Mouse (Mus musculus) cerebellum, postnatal 14 days (tissue): Measurements from ENCODE around the gene Tmem198.
A peak's percentile ranks its signal among the peaks of the same experiment; 100 is the strongest.

Experiments
- DNase-seq, 2 experiments: peaks; one replicate each; pipeline ENCODE4 v3.0.0; 2021; ENCODE audit warnings: mixed read lengths in 2 of 2

Gene Tmem198

GRCm38 (mm10) chr1:75478916-75479634 lies at the start of gene Tmem198, which contains the start of gene Chpf:
Gene Tmem198, plus strand, starts transcription at chr1:75479532.
Gene Chpf, minus strand, starts transcription at chr1:75479307.
- peak; percentile 98 to 99 for DNase-seq

GRCm38 (mm10) chr1:75435475-75436328 lies 43.6 kb upstream of the Tmem198 start, which contains the start of gene Gmppa:
Gene Gmppa, plus strand, starts transcription at chr1:75435930.
- DNase-seq, result peak; percentile 84 to 87

DNA sequence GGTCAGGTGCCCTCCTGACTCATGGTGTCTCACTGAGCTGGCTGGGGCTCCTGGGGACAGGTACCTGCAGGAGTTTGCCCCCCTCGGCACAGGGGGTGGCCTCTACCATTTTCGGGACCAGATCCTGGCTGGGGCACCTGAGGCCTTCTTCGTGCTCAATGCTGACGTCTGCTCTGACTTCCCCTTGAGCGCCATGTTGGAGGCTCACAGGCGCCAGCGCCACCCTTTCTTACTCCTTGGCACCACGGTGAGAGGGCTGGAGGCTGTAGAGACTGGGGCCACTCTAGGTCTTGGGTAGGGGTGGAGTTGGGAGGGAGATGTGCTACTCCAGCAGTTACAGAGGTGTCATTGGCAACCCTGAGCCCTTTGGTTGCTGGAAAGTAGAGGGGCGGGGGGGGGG lies 40.5 kb upstream of the Tmem198 start:
- no peak for DNase-seq

- DNase-seq, result peak; percentile 69 to 79
Measured at GRCm38 (mm10) chr1:75440661-75441060, 38.7 kb upstream of the Tmem198 start.

DNA sequence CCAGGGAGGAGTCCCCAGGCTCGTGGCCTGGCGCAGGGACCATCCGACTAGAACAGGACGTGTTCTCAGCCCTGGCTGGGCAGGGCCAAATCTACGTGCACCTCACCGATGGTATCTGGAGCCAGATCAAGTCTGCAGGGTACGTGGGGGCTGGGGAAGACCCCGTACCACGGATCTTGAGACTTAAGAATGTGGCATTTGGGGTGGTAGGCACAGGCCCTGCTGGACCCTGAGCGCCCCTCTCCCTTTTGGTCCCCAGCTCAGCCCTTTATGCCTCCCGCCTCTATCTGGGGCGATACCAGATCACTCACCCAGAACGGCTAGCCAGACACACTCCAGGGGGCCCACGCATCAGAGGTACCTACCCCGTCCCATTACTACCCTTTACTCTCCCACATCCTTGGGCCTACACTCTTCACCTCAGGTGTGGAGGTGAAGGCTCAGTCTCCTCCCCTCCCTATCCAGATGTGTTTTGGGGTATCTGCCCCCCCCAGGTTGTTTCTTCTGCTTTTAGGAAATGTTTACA lies 37.8 kb upstream of the Tmem198 start:
- DNase-seq, result peak; percentile 43 to 54

- DNase-seq, result peak; percentile 62 to 75
Measured at GRCm38 (mm10) chr1:75442171-75442570, 37.2 kb upstream of the Tmem198 start.

DNA sequence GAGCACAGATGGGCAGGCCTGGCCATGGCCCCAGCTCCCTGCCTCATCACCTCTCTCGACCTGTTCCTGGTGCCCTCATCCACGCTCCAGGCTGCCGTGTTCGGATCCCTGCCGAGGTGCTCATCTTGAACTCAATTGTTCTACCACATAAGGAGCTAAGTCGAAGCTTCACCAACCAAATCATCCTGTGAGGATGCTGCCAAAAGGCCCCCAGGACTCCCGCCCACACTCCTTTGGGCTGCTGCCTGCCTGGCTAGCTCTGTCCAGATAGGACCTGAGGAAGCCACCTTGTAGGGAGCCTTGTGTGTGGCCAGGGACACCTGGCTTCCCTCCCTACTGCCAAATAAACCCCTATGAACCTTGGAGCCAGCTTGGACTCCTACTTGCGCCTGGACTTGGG lies 36.5 kb upstream of the Tmem198 start:
- peak; percentile 79 to 91 for DNase-seq

- DNase-seq, result peak; percentile 76 to 83
Measured at GRCm38 (mm10) chr1:75443247-75444024, 35.9 kb upstream of the Tmem198 start.

DNA sequence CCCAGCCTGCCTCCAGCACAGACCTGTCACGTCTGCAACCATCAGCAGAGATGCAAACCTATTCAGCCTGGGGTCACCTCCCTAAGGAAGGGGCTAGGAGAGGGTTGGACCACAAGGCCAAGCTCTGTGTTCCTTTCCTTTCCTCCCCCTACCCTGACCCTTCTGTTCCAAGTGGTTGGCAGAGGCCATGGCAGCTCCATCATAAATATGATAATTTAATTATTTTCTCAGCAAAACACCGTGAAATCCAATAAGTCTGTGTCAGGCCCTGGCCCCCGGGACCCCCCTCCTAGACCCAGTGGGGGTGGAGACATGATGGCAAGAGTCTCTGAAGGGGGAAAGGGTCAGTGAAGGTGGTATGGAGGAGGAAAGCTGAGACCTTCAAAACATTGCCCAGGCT lies 35.1 kb upstream of the Tmem198 start:
- DNase-seq, result peak; percentile 43 to 51

GRCm38 (mm10) chr1:75445141-75445701 lies 34.1 kb upstream of the Tmem198 start:
- peak; percentile 59 for DNase-seq

- peak; percentile 88 to 94 for DNase-seq
Measured at GRCm38 (mm10) chr1:75445751-75446611, 33.4 kb upstream of the Tmem198 start.

DNA sequence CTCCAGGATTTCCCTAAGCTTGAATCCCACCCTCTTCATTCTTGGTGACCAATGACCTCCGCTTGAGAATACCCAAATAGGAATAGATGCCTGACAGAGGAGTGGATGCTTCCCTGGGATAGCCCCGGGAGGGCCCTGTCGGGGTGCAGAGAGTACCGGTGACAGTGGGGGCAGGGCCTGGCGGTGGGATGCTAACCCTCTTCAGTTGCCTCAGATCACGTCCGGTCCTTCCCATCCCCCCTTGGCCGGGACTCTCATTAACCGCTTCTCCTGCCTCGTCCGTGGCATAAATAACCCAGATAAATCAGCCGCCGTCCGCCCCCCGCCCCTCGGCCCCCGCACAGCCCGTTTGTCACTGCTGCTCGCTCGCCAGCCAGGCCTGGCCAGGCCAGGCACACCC lies 32.7 kb upstream of the Tmem198 start:
- DNase-seq, result peak; percentile 39 to 51

DNA sequence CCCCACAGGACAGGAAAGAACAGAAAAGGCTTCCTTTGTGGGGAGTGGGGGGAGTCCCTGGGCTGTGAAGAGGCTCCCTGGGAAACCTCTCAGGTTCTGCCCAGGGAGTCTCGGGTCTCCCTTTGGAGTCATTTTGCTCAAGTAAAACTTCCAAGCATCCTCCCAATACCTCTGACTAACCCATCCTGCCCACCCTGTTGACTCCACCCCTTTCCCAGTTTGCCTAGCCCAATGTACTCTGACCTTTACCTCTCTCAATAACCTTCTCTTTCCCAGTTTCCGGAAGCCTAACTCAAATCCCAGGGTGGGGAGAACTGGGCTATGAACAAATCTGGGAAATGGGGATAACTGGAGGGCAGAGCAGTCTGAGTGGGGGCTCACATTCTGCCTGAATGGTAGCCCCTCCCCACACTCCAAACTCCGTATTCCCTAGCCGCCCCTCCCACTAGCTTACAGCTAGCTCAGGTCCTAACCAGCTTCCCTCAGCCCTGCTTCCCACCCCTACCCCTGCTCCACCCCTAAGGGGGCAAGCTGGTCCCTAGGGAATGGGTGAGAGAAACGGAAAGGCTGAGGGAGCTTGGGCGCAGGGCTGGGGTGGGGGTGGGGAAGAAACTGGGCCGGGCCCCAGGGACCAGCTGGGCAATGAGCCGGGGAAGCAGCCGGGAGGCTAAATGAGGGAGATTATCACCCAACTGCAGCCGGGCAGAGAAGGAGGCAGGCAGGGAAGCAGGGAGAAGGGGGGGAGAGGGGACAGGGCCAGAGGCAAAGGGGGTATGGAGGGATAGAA lies 31.9 kb upstream of the Tmem198 start:
- peak in 1 of 2 experiments; percentile 36 for DNase-seq

DNA sequence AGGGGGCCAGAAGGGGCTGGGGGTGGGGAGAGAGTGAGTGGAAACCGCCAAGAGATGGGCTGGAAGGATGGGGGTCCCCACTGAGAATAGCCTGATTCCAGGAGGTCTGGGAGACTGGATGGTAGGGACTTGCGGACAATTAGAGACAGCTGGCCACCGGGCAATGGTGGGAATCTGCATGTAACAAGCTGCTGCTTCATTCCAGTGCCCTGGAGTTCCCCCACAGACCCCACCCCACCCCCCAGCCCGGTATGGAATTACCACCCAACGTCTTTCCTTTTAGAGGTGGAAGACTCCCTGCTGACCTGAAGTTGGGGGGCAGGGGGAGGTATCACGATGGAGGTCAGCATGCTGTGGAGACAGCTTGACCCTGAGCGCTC lies 31.3 kb upstream of the Tmem198 start:
- DNase-seq, result peak in 1 of 2 experiments; percentile 22

- DNase-seq, result peak in 1 of 2 experiments; percentile 17
Measured at GRCm38 (mm10) chr1:75448937-75449336, 30.4 kb upstream of the Tmem198 start.

DNA sequence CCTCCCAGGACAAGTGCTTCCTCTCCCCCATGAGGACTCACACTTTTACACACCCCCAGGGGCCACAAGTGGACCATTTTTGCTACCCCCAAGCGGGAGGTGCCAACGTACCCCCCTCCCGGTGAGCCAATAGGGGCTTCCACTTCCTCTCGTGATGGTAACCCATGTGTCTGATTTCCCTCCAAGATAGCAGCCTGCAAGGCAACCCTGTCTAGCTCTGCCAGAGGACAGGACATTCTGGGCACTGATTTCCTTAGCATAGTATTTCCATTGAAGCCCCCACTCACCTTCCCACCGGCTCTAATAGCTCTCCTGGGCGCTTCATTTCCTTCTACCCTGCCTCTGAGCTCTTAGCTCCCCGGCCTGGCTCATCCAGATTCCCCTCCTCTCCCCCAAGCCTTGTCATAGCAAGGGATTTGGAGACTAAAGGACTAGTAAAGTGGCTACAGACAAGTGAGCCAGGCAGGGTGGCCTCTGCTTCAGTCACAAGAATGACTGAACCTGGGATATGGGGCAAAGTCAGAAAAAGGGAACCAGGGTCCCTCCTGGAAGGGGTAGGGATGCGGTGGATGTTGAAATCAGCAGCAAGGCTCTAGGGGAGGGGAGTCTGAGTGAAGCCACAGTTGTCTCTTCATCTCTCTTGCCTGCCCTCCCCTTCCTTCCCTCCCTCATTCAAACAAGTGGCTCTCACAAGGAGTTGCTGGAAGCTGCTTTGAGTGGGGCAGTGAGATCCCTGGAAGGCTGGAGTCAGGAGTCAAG lies 29.8 kb upstream of the Tmem198 start:
- DNase-seq, result no peak

GRCm38 (mm10) chr1:75450314-75451005 lies 28.9 kb upstream of the Tmem198 start, which contains the start of gene Asic4:
Gene Asic4, plus strand, starts transcription at chr1:75450436.
- DNase-seq, result peak in 1 of 2 experiments; percentile 16

- DNase-seq, result no peak
Measured at GRCm38 (mm10) chr1:75451900-75452299, 27.4 kb upstream of the Tmem198 start.

GRCm38 (mm10) chr1:75455433-75455832 lies 23.9 kb upstream of the Tmem198 start:
- no peak for DNase-seq
